Mouse (Mus musculus) midbrain, embryonic 12.5 days (tissue): ENCODE data around the gene Olfr517. TPM values are rescaled to one million over a fixed set of nuclear protein-coding genes. Genes with fewer than 3 reads are reported as not detected.

Experiments
- ATAC-seq: fragments of 200-750 bp; cut with Nextera tagmentation; 2 replicates; pipeline ENCODE4 v1.8.0; 2017; ENCODE audit warnings: low read depth, moderate TSS enrichment, moderate library complexity; ENCODE audit not compliant: low FRiP score
- H3K27ac ChIP-seq: fragments of 300-500 bp; sonication (generic); replicated peaks from 2 replicates; pipeline ENCODE4 v1.5.1; 2016; ENCODE audit warnings: mild to moderate bottlenecking
- H3K27me3 ChIP-seq: fragments of 300-500 bp; sonication (generic); 2 replicates; pipeline ENCODE4 v1.6.1; 2016; ENCODE audit warnings: mild to moderate bottlenecking
- H3K36me3 ChIP-seq: fragments of 300-500 bp; sonication (generic); 2 replicates; pipeline ENCODE4 v1.6.1; 2016
- H3K4me1 ChIP-seq: fragments of 300-500 bp; sonication (generic); 2 replicates; pipeline ENCODE4 v1.6.1; 2016
- H3K4me2 ChIP-seq: fragments of 300-500 bp; sonication (generic); replicated peaks from 2 replicates; pipeline ENCODE4 v1.6.1; 2016; ENCODE audit warnings: mild to moderate bottlenecking, moderate library complexity
- H3K4me3 ChIP-seq: fragments of 300-500 bp; sonication (generic); 2 replicates; pipeline ENCODE4 v1.5.1; 2016; ENCODE audit warnings: mild to moderate bottlenecking
- H3K9ac ChIP-seq: fragments of 300-500 bp; sonication (generic); replicated peaks from 2 replicates; pipeline ENCODE4 v1.6.1; 2016; ENCODE audit warnings: mild to moderate bottlenecking, moderate library complexity
- H3K9me3 ChIP-seq: fragments of 300-500 bp; sonication (generic); 2 replicates; pipeline ENCODE4 v1.6.1; 2016; ENCODE audit warnings: mild to moderate bottlenecking
- WGBS: fragments of 180-500 bp; shearing (Covaris S2); methylation state at CpG from one replicate; pipeline ENCODE4 v1.1.7; 2016; 5-methylcytosine and 5-hydroxymethylcytosine counted together
- polyA plus RNA-seq: library from polyadenylated mRNA; unstranded; fragments of >200 nt; fragmentation: Nextera tagmentation; extraction: Ambion mirVana; gene quantifications from 2 replicates; pipeline ENCODE4 v1.2.1, GENCODE M21; 2016

The Olfr517 gene
- not detected in 2 replicates for polyA plus RNA-seq

- Histone ChIP-seq H3K27me3 (no peaks in the 10 kb centered on the region), H3K4me2 (no peak within 1 kb of the TSS), H3K36me3 (no peaks in the 10 kb centered on the region), H3K9me3 (no peaks in the 10 kb centered on the region), H3K4me1 (no peaks in the 10 kb centered on the region), H3K4me3 (no peak within 1 kb of the TSS), H3K27ac (no peak within 1 kb of the TSS), H3K9ac (no peak within 1 kb of the TSS)
- no peak for ATAC-seq
- WGBS = 68% methylated on average over 2 of the region's 2 CpGs
Observed at GRCm38 (mm10) chr7:108872279-108872678, at the start of gene Olfr517. Olfr517 (minus strand) TSS chr7:108872379.

GRCm38 (mm10) chr7:108903969-108904368, 31.8 kb upstream of the Olfr517 start:
- H3K9me3 ChIP-seq = no peaks in the 10 kb centered on the region
- 92% methylated on average over 2 of the region's 2 CpGs for WGBS
- H3K4me1 ChIP-seq = no peaks in the 10 kb centered on the region
- H3K4me2 ChIP-seq = no peak overlapping the region
- no peaks in the 10 kb centered on the region for H3K36me3 ChIP-seq
- no peak overlapping the region for H3K4me3 ChIP-seq
- H3K27me3 ChIP-seq = no peaks in the 10 kb centered on the region
- no peak overlapping the region for H3K27ac ChIP-seq
- no peak overlapping the region for H3K9ac ChIP-seq
- ATAC-seq = no peak

GRCm38 (mm10) chr7:108894320-108894719, 22.1 kb upstream of the Olfr517 start, which contains the start of gene Olfr519:
Olfr519 (minus strand) TSS chr7:108894420.
- Histone ChIP-seq H3K27ac (no peak within 1 kb of the TSS), H3K27me3 (no peaks in the 10 kb centered on the region), H3K36me3 (no peaks in the 10 kb centered on the region), H3K9me3 (no peaks in the 10 kb centered on the region), H3K9ac (no peak within 1 kb of the TSS), H3K4me2 (no peak within 1 kb of the TSS), H3K4me3 (no peak within 1 kb of the TSS), H3K4me1 (no peaks in the 10 kb centered on the region)
- no peak for ATAC-seq
- 89% methylated on average over 5 of the region's 5 CpGs for WGBS

GRCm38 (mm10) chr7:108884906-108885305, 12.7 kb upstream of the Olfr517 start, which contains the start of gene Olfr518:
Olfr518 (minus strand) TSS chr7:108885006.
- H3K27ac ChIP-seq = no peak within 1 kb of the TSS
- H3K9me3 ChIP-seq = no peaks in the 10 kb centered on the region
- 85% methylated on average over 4 of the region's 4 CpGs for WGBS

GRCm38 (mm10) chr7:108850429-108850828, 21.8 kb downstream of the Olfr517 start, which contains the start of gene Olfr516:
Olfr516 (minus strand) TSS chr7:108850529.
- Histone ChIP-seq H3K27me3 (no peaks in the 10 kb centered on the region), H3K27ac (no peak within 1 kb of the TSS), H3K4me1 (no peaks in the 10 kb centered on the region), H3K9me3 (no peaks in the 10 kb centered on the region), H3K36me3 (no peaks in the 10 kb centered on the region), H3K9ac (no peak within 1 kb of the TSS), H3K4me2 (no peak within 1 kb of the TSS), H3K4me3 (no peak within 1 kb of the TSS)
- ATAC-seq = no peak
- 89% methylated on average over 2 of the region's 2 CpGs for WGBS

More at GRCm38 (mm10) chr7:108884906-108885305, 12.7 kb upstream of the Olfr517 start, which contains the start of gene Olfr518:
- H3K27me3 ChIP-seq = no peaks in the 10 kb centered on the region
- no peak for ATAC-seq
- no peak within 1 kb of the TSS for H3K4me3 ChIP-seq
- no peaks in the 10 kb centered on the region for H3K4me1 ChIP-seq
- H3K36me3 ChIP-seq = no peaks in the 10 kb centered on the region
- no peak within 1 kb of the TSS for H3K9ac ChIP-seq
- H3K4me2 ChIP-seq = no peak within 1 kb of the TSS

GRCm38 (mm10) chr7:108825897-108826296, 46.3 kb downstream of the Olfr517 start, which contains the start of gene Olfr514:
Olfr514 (minus strand) TSS chr7:108825997.
- Histone ChIP-seq H3K36me3 (no peaks in the 10 kb centered on the region), H3K9me3 (no peaks in the 10 kb centered on the region), H3K27ac (no peak within 1 kb of the TSS), H3K9ac (no peak within 1 kb of the TSS), H3K4me2 (no peak within 1 kb of the TSS), H3K4me1 (no peaks in the 10 kb centered on the region), H3K4me3 (no peak within 1 kb of the TSS), H3K27me3 (no peaks in the 10 kb centered on the region)
- no peak for ATAC-seq

Other genes starting within 250 kb of the Olfr517 start
- not detected in 2 replicates for gene Olfr508, start 242.4 kb downstream of the Olfr517 start, polyA plus RNA-seq
- not detected in 2 replicates for gene Olfr509, start 220.5 kb downstream of the Olfr517 start, polyA plus RNA-seq
- not detected in 2 replicates for gene Olfr510, start 206.0 kb downstream of the Olfr517 start, polyA plus RNA-seq
- not detected in 2 replicates for gene Olfr512, start 159.1 kb downstream of the Olfr517 start, polyA plus RNA-seq
- gene Olfr513, start 121.4 kb downstream of the Olfr517 start, polyA plus RNA-seq = not detected in 2 replicates
- not detected in 2 replicates for gene Olfr514, start 46.4 kb downstream of the Olfr517 start, polyA plus RNA-seq
- gene Olfr516, start 21.9 kb downstream of the Olfr517 start, polyA plus RNA-seq = not detected in 2 replicates
- gene Olfr518, start 12.6 kb upstream of the Olfr517 start, polyA plus RNA-seq = not detected in 2 replicates
- not detected in 2 replicates for gene Olfr519, start 22.0 kb upstream of the Olfr517 start, polyA plus RNA-seq
- gene Nlrp10, start 57.8 kb upstream of the Olfr517 start, polyA plus RNA-seq = 0.06 TPM in 1 of 2 replicates, not detected in the other
- gene Eif3f, start 62.0 kb upstream of the Olfr517 start, polyA plus RNA-seq = 77.9 and 86.2 TPM in 2 replicates
- gene Tub, start 78.0 kb upstream of the Olfr517 start, polyA plus RNA-seq = 26.2 and 31.8 TPM in 2 replicates
- 29.5 and 30.4 TPM in 2 replicates for gene Ric3, start 211.0 kb upstream of the Olfr517 start, polyA plus RNA-seq